Mouse (Mus musculus): ENCODE results near the gene Mical3.
"Not testable (repeated sequence)": the region's sequence is repeated elsewhere in the genome, so short reads cannot be mapped to it uniquely, and the experiment has no call there.

Gene Mical3

GRCm38 (mm10) chr6:120907876-120908597, 222.8 kb downstream of the Mical3 start:
- CTCF ChIA-PET, result not testable (repeated sequence)

DNA sequence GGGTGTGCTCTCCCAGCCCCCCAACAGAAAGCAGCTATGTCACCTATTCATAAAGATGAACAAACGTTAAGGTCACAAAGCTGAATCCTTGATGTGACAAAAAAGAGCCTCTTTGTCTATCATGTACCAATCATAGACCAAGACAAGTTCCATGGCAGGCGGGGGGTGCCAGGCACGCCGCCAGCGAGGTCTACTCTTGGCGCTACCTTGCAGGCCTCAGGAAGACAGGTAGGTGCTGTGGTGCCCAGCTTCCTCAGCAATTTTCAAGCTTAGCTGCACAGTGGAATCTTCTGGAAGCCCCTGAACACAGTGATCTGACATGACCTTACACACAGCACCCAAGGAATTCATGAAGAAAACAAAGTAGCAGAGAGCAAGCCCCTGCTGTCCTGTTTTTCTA, 224.3 kb downstream of the Mical3 start:
- CTCF ChIA-PET, result interaction anchor here (0.5 to 0.6 kb wide), 2 partner anchors 9 to 460 kb away, joined by 3 to 5 read pairs; no protein-coding TSS in a partner anchor

- CTCF ChIA-PET, result interaction anchor here (0.7 kb wide), 1 partner anchor 422 kb away, joined by 3 read pairs; no protein-coding TSS in a partner anchor
These were observed 225.7 kb downstream of the Mical3 start for GRCm38 (mm10) chr6:120905111-120905510.

GRCm38 (mm10) chr6:120903961-120904360, 226.8 kb downstream of the Mical3 start:
- CTCF ChIA-PET, result interaction anchor here (0.6 kb wide), 1 partner anchor 12 kb away, joined by 7 read pairs; no protein-coding TSS in a partner anchor

DNA sequence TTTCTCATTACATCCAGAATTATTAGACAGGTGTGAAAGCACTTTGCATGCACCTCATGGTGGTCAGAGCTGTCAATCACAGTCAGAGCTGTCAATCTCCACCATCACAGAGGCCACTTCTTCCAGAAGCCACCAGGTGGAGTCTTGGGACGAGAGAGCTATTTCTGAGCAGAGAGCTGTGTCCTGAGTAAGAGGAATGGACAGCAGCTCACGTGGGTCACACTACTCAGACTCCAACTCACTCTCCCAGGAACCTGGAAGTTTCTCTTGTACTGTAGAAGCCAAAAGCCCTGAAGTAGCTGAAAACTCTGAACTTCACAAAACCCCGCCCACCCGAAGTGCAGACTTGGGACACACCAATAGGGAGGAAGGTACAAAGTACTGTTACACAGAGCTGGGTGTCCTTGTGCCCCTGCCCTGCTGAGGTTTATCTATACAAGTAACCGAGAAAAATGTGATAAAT, 227.3 kb downstream of the Mical3 start:
- CTCF ChIA-PET, result interaction anchor here (0.6 kb wide), 1 partner anchor 12 kb away, joined by 7 read pairs; no protein-coding TSS in a partner anchor

GRCm38 (mm10) chr6:120901776-120902645, 228.8 kb downstream of the Mical3 start:
- CTCF ChIA-PET, result interaction anchor here (0.5 kb wide), 1 partner anchor 13 kb away, joined by 6 read pairs; no protein-coding TSS in a partner anchor

DNA sequence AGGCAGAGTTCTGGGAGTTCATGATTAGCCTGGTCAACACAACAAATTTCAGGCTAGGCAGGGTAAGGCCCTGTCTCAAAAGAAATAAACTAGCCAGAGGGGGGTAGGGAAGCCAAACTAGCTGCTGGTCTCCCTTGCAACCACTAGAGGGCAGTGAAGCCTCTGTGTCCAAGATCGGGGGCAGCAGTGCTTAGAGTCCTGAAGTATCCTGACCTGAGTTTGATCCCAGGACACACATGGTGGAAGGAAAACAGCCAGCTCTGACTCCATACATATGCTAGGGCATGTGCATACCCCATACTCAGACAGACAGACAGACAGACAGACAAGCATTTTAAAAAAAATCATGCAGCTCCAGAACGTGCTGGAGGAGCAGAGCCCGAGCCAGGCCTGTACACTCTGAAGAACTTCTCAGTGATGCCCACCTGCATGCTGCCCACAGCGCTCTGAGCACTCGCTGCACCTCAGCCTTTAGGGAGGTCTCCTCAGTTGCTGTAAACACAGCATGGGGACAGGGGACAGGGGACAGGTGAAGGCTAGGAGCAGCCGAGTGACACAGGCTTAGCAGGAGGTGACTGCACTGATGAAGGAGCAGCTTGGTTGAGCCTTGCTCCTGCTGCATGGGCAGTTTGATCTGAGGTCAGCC, 232.5 kb downstream of the Mical3 start:
- CTCF ChIA-PET, result interaction anchor here (0.6 to 1.0 kb wide), 3 partner anchors 27 to 1264 kb away, joined by 3 to 4 read pairs (median 3); no protein-coding TSS in a partner anchor

DNA sequence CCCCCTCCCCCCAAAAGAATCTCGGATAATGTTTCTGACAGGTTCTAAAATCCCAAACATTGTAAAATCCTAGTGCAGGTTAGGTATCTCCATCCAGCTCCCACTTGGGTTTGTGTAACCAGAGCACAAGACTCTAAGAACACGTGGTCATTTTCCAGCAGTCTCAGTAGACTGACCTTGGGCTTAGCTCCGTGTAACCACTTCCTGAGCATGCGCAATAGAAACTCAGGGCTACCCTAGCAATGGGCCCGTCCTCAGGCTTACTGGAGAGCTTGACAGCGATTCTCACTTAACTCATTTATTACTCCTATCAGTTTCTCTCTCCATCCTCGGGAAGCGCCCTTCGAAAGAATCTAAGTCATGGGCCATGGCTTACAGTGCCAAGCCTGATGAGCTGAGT, 236.3 kb downstream of the Mical3 start:
- CTCF ChIA-PET, result no interaction called here

GRCm38 (mm10) chr6:120894089-120894488, 236.7 kb downstream of the Mical3 start:
- CTCF ChIA-PET, result no interaction called here

DNA sequence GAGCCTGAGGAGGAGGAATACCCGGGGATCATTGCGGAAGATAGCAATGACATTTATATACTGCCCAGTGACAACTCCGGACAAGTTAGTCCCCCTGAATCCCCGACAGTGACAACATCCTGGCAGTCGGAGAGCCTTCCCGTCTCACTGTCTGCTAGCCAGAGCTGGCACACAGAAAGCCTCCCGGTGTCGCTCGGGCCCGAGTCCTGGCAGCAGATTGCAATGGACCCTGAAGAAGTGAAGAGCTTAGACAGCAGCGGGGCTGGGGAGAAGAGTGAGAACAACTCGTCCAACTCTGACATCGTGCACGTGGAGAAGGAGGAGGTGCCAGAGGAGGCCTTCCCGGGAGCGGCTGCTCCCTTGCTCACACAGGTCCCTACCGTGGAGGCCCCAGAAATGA, 244.1 kb downstream of the Mical3 start:
- CTCF ChIA-PET, result no interaction called here

- CTCF ChIA-PET, result no interaction called here
These were observed 246.4 kb downstream of the Mical3 start for GRCm38 (mm10) chr6:120884436-120884835.
